Comparison of ENCODE assay signal across 8 mouse cellular contexts in the genomic region with DNA sequence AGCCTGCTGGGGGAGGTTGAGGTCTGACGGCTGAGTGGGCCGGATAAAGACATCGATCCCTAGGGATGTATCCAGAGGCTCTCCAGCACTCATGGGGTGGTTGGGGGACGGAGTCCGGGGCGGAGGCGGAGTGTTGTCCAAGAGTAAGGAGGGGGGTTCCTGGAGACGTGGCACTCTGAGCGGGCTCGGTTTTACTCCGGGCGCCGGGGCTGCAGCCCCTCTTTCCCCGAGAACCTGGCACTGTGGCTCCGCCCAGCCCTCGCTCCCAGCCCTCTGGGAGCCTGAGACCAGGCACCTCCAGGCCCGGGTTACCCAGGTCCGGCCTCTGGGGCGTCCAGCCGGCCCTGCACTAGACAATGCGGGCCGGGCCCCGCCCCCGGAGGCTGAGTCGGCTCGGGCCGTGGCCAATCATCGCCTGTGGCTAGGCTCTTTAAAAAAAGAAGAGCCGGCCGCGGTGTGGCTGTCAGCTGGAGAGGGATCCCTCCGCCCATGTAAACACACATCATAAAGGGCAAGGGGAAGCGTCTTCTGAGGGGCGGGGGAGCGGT. TPM values are rescaled to one million over a fixed set of nuclear protein-coding genes. Genes with fewer than 3 reads are reported as not detected.
DNase-seq lines count a peak whose midpoint lies in the region; ATAC-seq lines count a peak whose summit lies in the region.

No protein-coding gene starts in this region.

- peaks cover 37% of the 10 kb centered on the region for H3K4me1 ChIP-seq in forebrain, embryonic 10.5 days
- H3K4me1 ChIP-seq in heart, embryonic 16.5 days (ENCODE audit: control insufficient read depth, insufficient read depth, low read length), result peaks cover 11% of the 10 kb centered on the region
- H3K4me1 ChIP-seq in liver, embryonic 15.5 days (replicated peaks), result peaks cover 52% of the 10 kb centered on the region
- H3K4me1 ChIP-seq in neural tube, embryonic 12.5 days, result peaks cover 12% of the 10 kb centered on the region

- ATAC-seq in CD4-positive, CD25-positive, alpha-beta regulatory T cell, adult 4 months, result peak; percentile 83
- peak; percentile 95 for ATAC-seq in heart, embryonic 16.5 days (replicated peaks; ENCODE audit: extremely low read depth, insufficient read depth, low FRiP score)
- peak; percentile 91 for ATAC-seq in liver, embryonic 15.5 days (ENCODE audit: insufficient read depth)
- peak; percentile 96 for ATAC-seq in neural tube, embryonic 12.5 days (ENCODE audit: low FRiP score, low read depth)

- H3K27ac ChIP-seq in forebrain, embryonic 10.5 days, result peak overlapping the region; percentile 93
- H3K27ac ChIP-seq in heart, embryonic 16.5 days (ENCODE audit: low read length), result peak overlapping the region; percentile 91
- H3K27ac ChIP-seq in liver, embryonic 15.5 days (replicated peaks), result peak overlapping the region; percentile 53
- peak overlapping the region; percentile 87 for H3K27ac ChIP-seq in neural tube, embryonic 12.5 days

- H3K9me3 ChIP-seq in forebrain, embryonic 10.5 days, result no peaks in the 10 kb centered on the region
- no peaks in the 10 kb centered on the region for H3K9me3 ChIP-seq in heart, embryonic 16.5 days (replicated peaks; ENCODE audit: control insufficient read depth, low read length)
- H3K9me3 ChIP-seq in liver, embryonic 15.5 days (replicated peaks), result no peaks in the 10 kb centered on the region
- H3K9me3 ChIP-seq in neural tube, embryonic 12.5 days, result no peaks in the 10 kb centered on the region

- peaks cover 11% of the 10 kb centered on the region for H3K27me3 ChIP-seq in forebrain, embryonic 10.5 days (ENCODE audit: poor library complexity, severe bottlenecking)
- H3K27me3 ChIP-seq in heart, embryonic 16.5 days (ENCODE audit: control insufficient read depth, insufficient read depth, low read length), result no peaks in the 10 kb centered on the region
- 0 out of 2 replicates have a peak, but pooled peaks cover 2% of the 10 kb centered on the region for H3K27me3 ChIP-seq in liver, embryonic 15.5 days
- H3K27me3 ChIP-seq in neural tube, embryonic 12.5 days (replicated peaks), result no peaks in the 10 kb centered on the region

- WGBS in forebrain, embryonic 10.5 days, result under 1% methylated on average over 35 of the region's 35 CpGs
- WGBS in heart, embryonic 16.5 days, result 0% methylated on average over 35 of the region's 35 CpGs
- WGBS in liver, embryonic 15.5 days (ENCODE audit: insufficient replicate concordance), result under 1% methylated on average over 35 of the region's 35 CpGs
- WGBS in neural tube, embryonic 12.5 days, result 0% methylated on average over 35 of the region's 35 CpGs

- H3K9ac ChIP-seq in heart, embryonic 16.5 days (ENCODE audit: low read length), result peak overlapping the region; percentile 85
- peak overlapping the region; percentile 61 for H3K9ac ChIP-seq in liver, embryonic 15.5 days
- H3K9ac ChIP-seq in neural tube, embryonic 12.5 days, result peak overlapping the region; percentile 83

- DNase-seq in c-Kit-negative CD71-positive TER-119-positive erythroid progenitor cells, embryonic 14.5 days (ENCODE audit: low read depth, low spot score), result peak; percentile 57
- DNase-seq in forebrain, embryonic 10.5 days (ENCODE audit: extremely low spot score, low spot score), result peak; percentile 96
- DNase-seq in kidney, postnatal 36 days, result peak; percentile 98
- peak; percentile 96 for DNase-seq in telencephalon, adult 2 months (ENCODE audit: low read depth, low spot score)

- no peaks in the 10 kb centered on the region for H3K36me3 ChIP-seq in forebrain, embryonic 10.5 days (replicated peaks)
- H3K36me3 ChIP-seq in heart, embryonic 16.5 days (ENCODE audit: control insufficient read depth, insufficient read depth), result no peaks in the 10 kb centered on the region
- no peaks in the 10 kb centered on the region for H3K36me3 ChIP-seq in liver, embryonic 15.5 days (replicated peaks)
- H3K36me3 ChIP-seq in neural tube, embryonic 12.5 days, result no peaks in the 10 kb centered on the region

- H3K4me3 ChIP-seq in forebrain, embryonic 10.5 days, result peak overlapping the region; percentile 72
- H3K4me3 ChIP-seq in heart, embryonic 16.5 days (ENCODE audit: low read length), result peak overlapping the region; percentile 83
- H3K4me3 ChIP-seq in liver, embryonic 15.5 days (replicated peaks), result peak overlapping the region; percentile 71
- peak overlapping the region; percentile 68 for H3K4me3 ChIP-seq in neural tube, embryonic 12.5 days

- H3K4me2 ChIP-seq in heart, embryonic 16.5 days (ENCODE audit: low read depth, low read length), result peak overlapping the region; percentile 76
- peak overlapping the region; percentile 98 for H3K4me2 ChIP-seq in liver, embryonic 15.5 days
- peak overlapping the region; percentile 94 for H3K4me2 ChIP-seq in neural tube, embryonic 12.5 days (replicated peaks)

RNA-seq across cellular contexts. Expression of a gene that starts 3.2 kb away (rescaled TPM):
- 10 to 100 TPM; 15.5 to 18.1 TPM for polyA plus RNA-seq in CD4-positive, CD25-positive, alpha-beta regulatory T cell, adult 4 months (2017; shearing (Covaris generic))
- polyA plus RNA-seq in forebrain, embryonic 10.5 days (2016; fragmentation: Nextera tagmentation; extraction: Ambion mirVana), result 60.6 and 62.1 TPM in 2 replicates
- 24.4 and 28.0 TPM in 2 replicates for polyA plus RNA-seq in heart, embryonic 16.5 days (2015; fragmentation: Nextera tagmentation; extraction: Ambion mirVana)
- 5.6 TPM in 2 replicates for polyA plus RNA-seq in liver, embryonic 15.5 days (2015; fragmentation: Nextera tagmentation; extraction: Ambion mirVana)
- polyA plus RNA-seq in neural tube, embryonic 12.5 days (2016; fragmentation: Nextera tagmentation; extraction: Ambion mirVana), result 108 and 114 TPM in 2 replicates

RNA-seq across cellular contexts. Expression of a gene that starts 7.3 kb away (rescaled TPM):
- not detected for polyA plus RNA-seq in CD4-positive, CD25-positive, alpha-beta regulatory T cell, adult 4 months (2017; shearing (Covaris generic))
- polyA plus RNA-seq in forebrain, embryonic 10.5 days (2016; fragmentation: Nextera tagmentation; extraction: Ambion mirVana), result not detected in 2 replicates
- not detected in 2 replicates for polyA plus RNA-seq in heart, embryonic 16.5 days (2015; fragmentation: Nextera tagmentation; extraction: Ambion mirVana)
- polyA plus RNA-seq in liver, embryonic 15.5 days (2015; fragmentation: Nextera tagmentation; extraction: Ambion mirVana), result not detected in 2 replicates
- polyA plus RNA-seq in neural tube, embryonic 12.5 days (2016; fragmentation: Nextera tagmentation; extraction: Ambion mirVana), result not detected in 2 replicates

Comparison
In these comparisons a context has a peak if more than half of its experiments do, and no peak if none do; other contexts are left out.
1. Peak in every context shown above with its lines: DNase-seq, ATAC-seq, H3K4me3 ChIP-seq and H3K27ac ChIP-seq.